Mouse (Mus musculus): ENCODE measurements around the gene Efcab2.

GRCm38 (mm10) chr1:178483854-178484253 lies 78.0 kb downstream of the Efcab2 start:
- no peak for TF ChIP-seq CTCF (IDR thresholded peaks at IDR 0.05; ENCODE audit: borderline replicate concordance, control insufficient read depth, extremely low read depth, insufficient read depth, low read length, poor library complexity)
- TF ChIP-seq POLR2A (IDR thresholded peaks at IDR 0.05; ENCODE audit: control insufficient read depth, extremely low read depth, insufficient read depth, low read length, poor library complexity) = no peak
